Mouse (Mus musculus): ENCODE data around the gene Ube2z.
"Not testable (repeated sequence)": the region's sequence is repeated elsewhere in the genome, so short reads cannot be mapped to it uniquely, and the experiment has no call there.

The Ube2z gene

GRCm38 (mm10) chr11:96065215-96065911, at the start of gene Ube2z:
Gene Ube2z (minus strand): TSS chr11:96065388.
- peak; percentile 86 for DNase-seq (ENCODE audit: low spot score)

- DNase-seq (ENCODE audit: low spot score), result no peak
Observed at GRCm38 (mm10) chr11:96114077-96114476, 48.9 kb upstream of the Ube2z start.

GRCm38 (mm10) chr11:96111751-96112150, 46.6 kb upstream of the Ube2z start, which contains the start of gene Calcoco2:
Gene Calcoco2 (minus strand): TSS chr11:96111964.
- no peak for DNase-seq (ENCODE audit: low spot score)

- not testable (repeated sequence) for DNase-seq (ENCODE audit: low spot score)
Observed at GRCm38 (mm10) chr11:96110950-96111349, 45.8 kb upstream of the Ube2z start.

- DNase-seq (ENCODE audit: low spot score), result no peak
Observed at GRCm38 (mm10) chr11:96108376-96108775, 43.2 kb upstream of the Ube2z start.

- DNase-seq (ENCODE audit: low spot score), result no peak
Observed at GRCm38 (mm10) chr11:96093361-96093760, 28.2 kb upstream of the Ube2z start.

- no peak for DNase-seq (ENCODE audit: low spot score)
Observed at GRCm38 (mm10) chr11:96092674-96093291, 27.6 kb upstream of the Ube2z start.

GRCm38 (mm10) chr11:96091073-96091472, 25.9 kb upstream of the Ube2z start:
- no peak for DNase-seq (ENCODE audit: low spot score)

GRCm38 (mm10) chr11:96087981-96088380, 22.8 kb upstream of the Ube2z start:
- DNase-seq (ENCODE audit: low spot score), result no peak

GRCm38 (mm10) chr11:96082682-96083081, 17.5 kb upstream of the Ube2z start:
- no peak for DNase-seq (ENCODE audit: low spot score)

- DNase-seq (ENCODE audit: low spot score), result no peak
Observed at GRCm38 (mm10) chr11:96080736-96081135, 15.5 kb upstream of the Ube2z start.

- no peak for DNase-seq (ENCODE audit: low spot score)
Observed at GRCm38 (mm10) chr11:96076221-96077105, 11.3 kb upstream of the Ube2z start.

- peak; percentile 87 for DNase-seq (ENCODE audit: low spot score)
Observed at GRCm38 (mm10) chr11:96075509-96076220, 10.5 kb upstream of the Ube2z start, which contains the start of gene Atp5g1. Gene Atp5g1 (minus strand): TSS chr11:96075670.

GRCm38 (mm10) chr11:96075177-96075508, 10.0 kb upstream of the Ube2z start:
- no peak for DNase-seq (ENCODE audit: low spot score)

GRCm38 (mm10) chr11:96074351-96075176, 9.4 kb upstream of the Ube2z start:
- no peak for DNase-seq (ENCODE audit: low spot score)

GRCm38 (mm10) chr11:96073295-96073993, 8.3 kb upstream of the Ube2z start:
- DNase-seq (ENCODE audit: low spot score), result no peak

- DNase-seq (ENCODE audit: low spot score), result no peak
Observed at GRCm38 (mm10) chr11:96071013-96071412, 5.8 kb upstream of the Ube2z start.

- no peak for DNase-seq (ENCODE audit: low spot score)
Observed at GRCm38 (mm10) chr11:96070353-96070752, 5.2 kb upstream of the Ube2z start.

- DNase-seq (ENCODE audit: low spot score), result no peak
Observed at GRCm38 (mm10) chr11:96068231-96068630, 3.0 kb upstream of the Ube2z start.

- no peak for DNase-seq (ENCODE audit: low spot score)
Observed at GRCm38 (mm10) chr11:96064521-96065214, 520 bp downstream of the Ube2z start.

All from urinary bladder, postnatal 10 days (tissue).